Mouse (Mus musculus) cortical plate, adult 2 months (tissue): ENCODE results near the gene Slc7a12. TPM values are rescaled to one million over a fixed set of nuclear protein-coding genes. Genes with fewer than 3 reads are reported as not detected.

Source experiments
- H3K27ac ChIP-seq: fragments of 200-500 bp; 2 replicates; pipeline ENCODE4 v1.5.1; 2012; ENCODE audit warnings: low read length, control low read depth, inconsistent platforms; ENCODE audit not compliant: insufficient read depth
- H3K4me1 ChIP-seq: fragments of 200-500 bp; 2 replicates; pipeline ENCODE4 v1.6.1; 2011; ENCODE audit warnings: low read length; ENCODE audit not compliant: control insufficient read depth, insufficient read depth
- H3K4me3 ChIP-seq: fragments of 200-500 bp; 2 replicates; pipeline ENCODE4 v1.5.1; 2011; ENCODE audit warnings: mild to moderate bottlenecking, low read length, control low read depth; ENCODE audit not compliant: insufficient read depth
- CTCF ChIP-seq: fragments of 200-500 bp; IDR thresholded peaks from 2 replicates; pipeline ENCODE4 v1.5.1; 2011; ENCODE audit warnings: mild to moderate bottlenecking, control low read depth, low read length; ENCODE audit not compliant: insufficient read depth; ENCODE audit errors: extremely low read depth
- POLR2A ChIP-seq: fragments of 200-500 bp; IDR thresholded peaks from 2 replicates; pipeline ENCODE4 v1.6.1; 2011; ENCODE audit warnings: mild to moderate bottlenecking, low read length, control low read depth; ENCODE audit not compliant: insufficient read depth; ENCODE audit errors: extremely low read depth
- polyA plus RNA-seq: library from polyadenylated mRNA; depleted of rRNA; stranded (reverse); fragments of >200 nt; gene quantifications from 2 replicates; pipeline ENCODE4 v1.2.3, GENCODE M21; 2012; rRNA removed

Slc7a12 gene
- polyA plus RNA-seq = not detected in 2 replicates

DNA sequence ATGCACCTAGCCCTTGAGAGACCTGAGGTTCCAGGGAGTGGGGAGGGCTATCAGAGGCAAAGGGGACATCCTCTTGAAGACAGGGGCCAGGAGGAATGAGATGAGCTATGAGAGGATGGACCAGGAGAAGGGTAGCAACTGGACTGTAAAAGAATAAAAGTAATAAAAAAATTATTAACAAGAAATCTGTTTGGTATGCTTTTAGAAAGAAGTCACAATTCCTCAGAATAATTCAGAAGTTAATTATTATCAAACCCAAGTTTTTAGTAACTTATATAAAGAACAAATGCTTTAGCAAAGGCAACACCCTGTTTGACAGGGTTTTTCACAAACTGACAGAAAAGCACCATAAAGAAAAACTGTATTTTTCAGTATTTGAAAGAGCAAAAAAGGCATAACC is at the start of gene Slc7a12:
Gene Slc7a12 (plus strand): TSS at position 301 of the 400 bp plus-strand sequence.
- Histone ChIP-seq H3K4me3 (no peak within 1 kb of the TSS), H3K4me1 (no peaks in the 10 kb centered on the region)
- TF ChIP-seq CTCF (no peak), POLR2A (no peak)

DNA sequence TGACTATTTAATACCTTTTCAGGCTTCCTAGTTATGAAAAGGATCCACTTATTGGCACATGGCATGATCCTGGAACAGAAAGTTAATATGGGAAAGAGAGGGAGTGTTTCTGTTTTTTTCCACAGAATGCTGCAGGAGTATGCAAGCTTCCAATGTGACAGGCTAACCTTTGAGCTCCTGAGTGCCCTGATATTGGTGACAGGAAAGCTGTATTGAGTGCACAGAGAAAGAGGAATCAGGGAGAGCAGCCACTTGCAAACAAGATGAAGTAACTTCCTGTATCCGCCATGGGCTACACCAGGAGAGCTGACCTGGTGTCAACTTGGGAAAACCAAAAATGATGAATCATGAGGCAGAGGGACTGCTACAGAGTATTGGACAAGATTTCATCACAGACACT is 48.1 kb upstream of the Slc7a12 start:
- no peaks in the 10 kb centered on the region for H3K4me1 ChIP-seq
- H3K27ac ChIP-seq = no peak overlapping the region
- H3K4me3 ChIP-seq = no peak overlapping the region
- TF ChIP-seq POLR2A (no peak), CTCF (no peak)

More for the DNA sequence above, at the start of gene Slc7a12:
- no peak within 1 kb of the TSS for H3K27ac ChIP-seq

GRCm38 (mm10) chr3:14446015-14446414 is 34.5 kb upstream of the Slc7a12 start:
- Histone ChIP-seq H3K27ac (no peak overlapping the region), H3K4me1 (no peaks in the 10 kb centered on the region), H3K4me3 (no peak overlapping the region)
- no peak for TF ChIP-seq POLR2A
- TF ChIP-seq CTCF = no peak

GRCm38 (mm10) chr3:14446691-14447090 is 33.8 kb upstream of the Slc7a12 start:
- H3K27ac ChIP-seq = no peak overlapping the region
- no peaks in the 10 kb centered on the region for H3K4me1 ChIP-seq
- no peak overlapping the region for H3K4me3 ChIP-seq
- TF ChIP-seq CTCF (no peak), POLR2A (no peak)

Other genes with a start within 250 kb of the Slc7a12 start
- 103 TPM in 2 replicates for gene 1810022K09Rik, start 130.6 kb downstream of the Slc7a12 start, polyA plus RNA-seq
- gene Car13, start 161.0 kb downstream of the Slc7a12 start, polyA plus RNA-seq = 0.98 and 1.7 TPM in 2 replicates